Mouse (Mus musculus) heart, postnatal 10 days (tissue): ENCODE results near the gene Pard3. TPM values are rescaled to one million over a fixed set of nuclear protein-coding genes. Genes with fewer than 3 reads are reported as not detected.

Experiments
- DNase-seq, 2 experiments: peaks; one replicate each; pipeline ENCODE4 v3.0.0; 2021
- intact Hi-C: fragments of 180-260 bp; cut with DNase I; formaldehyde crosslinking; loops from one replicate; pipeline ENCODE4 v1.15.1; 2025
- total RNA-seq, 2 experiments: library from RNA; stranded (reverse); gene quantifications; 2 replicates each; pipeline ENCODE4 v1.2.3; 2021

Pard3 gene
- total RNA-seq, result 10 to 100 TPM; 32.8 to 35.0 TPM

GRCm38 (mm10) chr8:127063551-127064360, at the start of gene Pard3:
Gene Pard3 (plus strand): TSS chr8:127063893.
- intact Hi-C loops, result loop anchor here (1.0 to 5.0 kb wide), 3 partner anchors 74 to 114 kb away; no protein-coding TSS in a partner anchor
- DNase-seq, result peak; percentile 81 to 87

GRCm38 (mm10) chr8:127021830-127022229, 41.9 kb upstream of the Pard3 start:
- intact Hi-C loops, result no loop called here

GRCm38 (mm10) chr8:127025256-127025717, 38.4 kb upstream of the Pard3 start:
- no peak for DNase-seq
- intact Hi-C loops, result no loop called here

More at GRCm38 (mm10) chr8:127021830-127022229, 41.9 kb upstream of the Pard3 start:
- no peak for DNase-seq

- intact Hi-C loops, result no loop called here
- no peak for DNase-seq
These were observed 37.9 kb upstream of the Pard3 start for GRCm38 (mm10) chr8:127025775-127026174.

- no peak for DNase-seq
- intact Hi-C loops, result no loop called here
These were observed 32.2 kb upstream of the Pard3 start for GRCm38 (mm10) chr8:127031476-127031875.

GRCm38 (mm10) chr8:127038928-127039327, 24.8 kb upstream of the Pard3 start:
- intact Hi-C loops, result no loop called here
- DNase-seq, result peak; percentile 18 to 25

GRCm38 (mm10) chr8:127049996-127050395, 13.7 kb upstream of the Pard3 start:
- no peak for DNase-seq
- intact Hi-C loops, result no loop called here

GRCm38 (mm10) chr8:127052132-127052531, 11.6 kb upstream of the Pard3 start:
- DNase-seq, result no peak
- intact Hi-C loops, result no loop called here

- no peak for DNase-seq
- intact Hi-C loops, result no loop called here
These were observed 8.6 kb upstream of the Pard3 start for GRCm38 (mm10) chr8:127055081-127055480.

- no peak for DNase-seq
These were observed 4.9 kb upstream of the Pard3 start for GRCm38 (mm10) chr8:127058759-127059158.

GRCm38 (mm10) chr8:127059826-127060225, 3.9 kb upstream of the Pard3 start:
- intact Hi-C loops, result loop anchor here (5.0 kb wide), 1 partner anchor 117 kb away; no protein-coding TSS in a partner anchor
- DNase-seq, result no peak

More at GRCm38 (mm10) chr8:127058759-127059158, 4.9 kb upstream of the Pard3 start:
- intact Hi-C loops, result no loop called here

- DNase-seq, result peak; percentile 72
- intact Hi-C loops, result loop anchor here (5.0 kb wide), 1 partner anchor 113 kb away; no protein-coding TSS in a partner anchor
These were observed 844 bp downstream of the Pard3 start for GRCm38 (mm10) chr8:127064361-127065112.

- intact Hi-C loops, result no loop called here
- no peak for DNase-seq
These were observed 1.4 kb downstream of the Pard3 start for GRCm38 (mm10) chr8:127065113-127065473.

- DNase-seq, result no peak
- intact Hi-C loops, result no loop called here
These were observed 2.1 kb downstream of the Pard3 start for GRCm38 (mm10) chr8:127065791-127066190.

GRCm38 (mm10) chr8:127066501-127066900, 2.8 kb downstream of the Pard3 start:
- no peak for DNase-seq
- intact Hi-C loops, result no loop called here

GRCm38 (mm10) chr8:127068719-127069118, 5.0 kb downstream of the Pard3 start:
- intact Hi-C loops, result no loop called here
- no peak for DNase-seq

- intact Hi-C loops, result no loop called here
These were observed 6.5 kb downstream of the Pard3 start for GRCm38 (mm10) chr8:127070225-127070624.

GRCm38 (mm10) chr8:127073052-127073618, 9.4 kb downstream of the Pard3 start:
- intact Hi-C loops, result no loop called here
- DNase-seq, result no peak

More at GRCm38 (mm10) chr8:127070225-127070624, 6.5 kb downstream of the Pard3 start:
- peak; percentile 65 to 74 for DNase-seq

GRCm38 (mm10) chr8:127076511-127076910, 12.8 kb downstream of the Pard3 start:
- no peak for DNase-seq
- intact Hi-C loops, result no loop called here

GRCm38 (mm10) chr8:127079244-127079805, 15.6 kb downstream of the Pard3 start:
- DNase-seq, result no peak
- intact Hi-C loops, result no loop called here

GRCm38 (mm10) chr8:127081297-127081696, 17.6 kb downstream of the Pard3 start:
- intact Hi-C loops, result no loop called here
- no peak for DNase-seq
